Mouse (Mus musculus): ENCODE measurements around the gene Pianp.

The Pianp gene

DNA sequence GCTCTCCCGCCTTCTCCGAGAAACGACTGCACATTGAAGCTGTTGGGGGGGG is 12.5 kb downstream of the Pianp start, which contains the start of gene Zfp384:
Zfp384 (plus strand) TSS at position 17 of the 52 bp plus-strand sequence.
- no peak for DNase-seq

GRCm38 (mm10) chr6:125009181-125010073 is 12.9 kb downstream of the Pianp start:
- peak; percentile 79 for DNase-seq

DNA sequence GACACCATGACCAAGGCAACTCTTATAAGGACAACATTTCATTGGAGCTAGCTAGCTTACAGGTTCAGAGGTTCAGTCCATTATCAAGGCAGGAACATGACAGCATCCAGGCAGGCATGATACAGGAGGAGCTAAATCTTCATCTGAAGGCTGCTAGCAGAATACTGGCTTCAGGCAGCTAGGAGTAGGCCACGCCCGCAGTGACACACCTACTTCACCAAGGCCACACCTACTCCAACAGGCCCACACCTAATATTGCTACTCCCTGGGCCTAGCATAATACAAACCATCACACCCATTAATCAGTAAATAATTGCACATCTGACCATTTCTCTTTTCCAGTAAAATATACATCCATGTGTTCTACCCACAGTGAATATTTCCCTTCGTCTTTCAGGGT is 21.2 kb downstream of the Pianp start:
- DNase-seq, result no peak

- DNase-seq, result peak; percentile 67
These were observed 34.0 kb downstream of the Pianp start for GRCm38 (mm10) chr6:125030532-125030931.

DNA sequence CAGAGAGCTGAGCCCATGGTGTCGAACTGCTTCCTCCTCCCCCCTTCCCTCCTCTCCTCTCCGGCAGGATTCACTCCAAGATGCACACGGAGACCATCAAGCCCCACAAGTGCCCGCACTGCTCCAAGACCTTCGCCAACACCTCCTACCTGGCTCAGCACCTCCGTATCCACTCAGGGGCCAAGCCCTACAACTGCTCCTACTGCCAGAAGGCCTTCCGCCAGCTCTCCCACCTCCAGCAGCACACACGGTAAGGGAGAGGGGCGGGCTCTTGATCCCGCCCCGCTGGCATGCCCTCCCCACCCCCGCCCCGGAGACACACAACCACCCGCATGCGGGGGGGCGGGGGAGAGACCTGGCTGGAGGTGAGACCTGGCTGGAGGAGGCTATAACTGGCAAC is 35.1 kb downstream of the Pianp start:
- DNase-seq, result no peak

- DNase-seq, result no peak
These were observed 42.2 kb downstream of the Pianp start for GRCm38 (mm10) chr6:125038666-125039065.

- no peak for DNase-seq
These were observed 42.6 kb downstream of the Pianp start for GRCm38 (mm10) chr6:125039131-125039530.

DNA sequence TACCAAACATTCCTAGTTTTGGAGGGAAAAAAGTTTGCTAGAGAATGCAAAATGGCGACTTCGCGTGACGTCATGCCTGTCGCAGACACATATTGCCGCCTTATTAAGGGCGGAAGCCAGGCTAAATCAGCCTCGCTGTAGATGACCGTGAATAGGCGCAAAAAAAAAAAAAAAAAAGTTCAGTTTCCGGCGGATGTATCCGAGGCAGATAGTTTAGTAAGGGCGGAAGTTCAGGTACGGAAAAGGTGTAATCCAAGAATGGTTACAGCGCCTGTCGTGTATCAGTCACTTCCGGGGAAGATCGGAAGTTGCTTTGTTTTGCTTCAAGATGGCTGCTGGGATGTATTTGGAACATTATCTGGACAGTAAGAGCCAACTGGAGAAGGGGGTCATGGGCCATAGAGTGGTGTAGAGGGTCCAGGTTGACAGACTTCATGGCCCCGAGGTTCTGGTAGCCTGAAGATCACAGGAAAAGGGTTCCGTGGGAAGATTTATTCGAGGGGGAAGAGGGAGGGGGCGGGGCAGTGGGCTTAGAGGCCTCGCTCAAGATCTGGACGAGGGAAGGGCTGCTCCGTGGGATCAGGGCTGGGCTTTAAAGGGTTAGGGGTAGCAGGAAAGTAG is 43.1 kb downstream of the Pianp start, which contains the start of gene Ing4:
Ing4 (plus strand) TSS at position 228 of the 621 bp plus-strand sequence.
- DNase-seq, result peak; percentile 96

DNA sequence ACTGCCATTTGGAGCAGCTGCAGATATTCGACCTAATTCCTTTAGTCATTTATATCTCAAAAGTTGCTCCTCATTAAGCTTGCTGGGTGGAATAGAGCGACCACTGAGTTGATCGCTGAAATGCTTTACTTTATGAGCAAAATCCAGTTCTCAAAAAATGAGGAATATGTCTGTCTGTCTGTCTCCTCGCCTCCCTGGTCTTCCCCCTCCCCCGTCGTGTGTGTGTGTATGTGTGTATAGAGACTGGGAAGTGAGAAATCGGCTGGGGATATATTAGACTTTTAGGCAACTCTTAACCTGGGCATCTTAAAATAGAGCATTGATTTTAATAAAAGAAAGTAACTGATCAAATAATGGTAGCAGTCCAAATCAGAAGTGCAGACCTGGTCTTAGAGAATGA is 43.7 kb downstream of the Pianp start:
- DNase-seq, result no peak

GRCm38 (mm10) chr6:125041047-125041446 is 44.6 kb downstream of the Pianp start:
- DNase-seq, result no peak

DNA sequence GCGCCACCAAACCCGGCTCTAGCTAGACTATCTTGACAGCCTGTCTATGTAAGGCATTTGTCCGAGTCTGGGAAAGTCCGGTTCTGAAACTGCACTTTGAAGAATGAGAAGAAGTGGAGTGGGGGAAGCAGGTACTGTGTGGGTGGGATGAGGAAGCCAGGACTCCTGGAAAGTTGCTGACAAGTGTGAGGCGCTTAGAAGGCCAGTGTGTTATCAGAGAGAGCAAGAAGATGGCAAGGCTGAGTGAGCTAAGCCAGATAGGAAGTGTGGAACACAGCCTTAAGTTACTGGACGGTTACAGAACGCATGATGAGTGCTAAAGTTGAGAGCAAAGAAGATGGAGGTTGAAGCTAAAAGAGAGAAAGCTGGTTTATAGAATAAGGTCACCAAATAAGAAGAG is 45.6 kb downstream of the Pianp start:
- DNase-seq, result no peak

DNA sequence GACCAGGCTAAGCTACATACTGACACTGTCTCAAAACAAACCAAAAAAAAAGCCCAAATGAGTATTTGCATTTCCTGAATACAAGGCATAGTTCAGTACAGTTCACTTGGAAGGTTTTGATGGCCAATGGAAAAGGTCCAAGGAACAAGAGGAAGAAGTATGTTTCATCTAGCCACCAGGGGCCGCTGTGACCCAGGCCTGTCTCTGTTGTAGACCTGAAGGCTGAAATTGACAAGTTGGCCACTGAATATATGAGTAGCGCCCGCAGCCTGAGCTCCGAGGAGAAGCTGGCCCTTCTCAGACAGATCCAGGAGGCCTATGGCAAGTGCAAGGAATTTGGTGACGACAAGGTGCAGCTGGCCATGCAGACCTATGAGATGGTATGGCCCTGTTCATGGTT is 50.2 kb downstream of the Pianp start:
- DNase-seq, result peak; percentile 84

DNA sequence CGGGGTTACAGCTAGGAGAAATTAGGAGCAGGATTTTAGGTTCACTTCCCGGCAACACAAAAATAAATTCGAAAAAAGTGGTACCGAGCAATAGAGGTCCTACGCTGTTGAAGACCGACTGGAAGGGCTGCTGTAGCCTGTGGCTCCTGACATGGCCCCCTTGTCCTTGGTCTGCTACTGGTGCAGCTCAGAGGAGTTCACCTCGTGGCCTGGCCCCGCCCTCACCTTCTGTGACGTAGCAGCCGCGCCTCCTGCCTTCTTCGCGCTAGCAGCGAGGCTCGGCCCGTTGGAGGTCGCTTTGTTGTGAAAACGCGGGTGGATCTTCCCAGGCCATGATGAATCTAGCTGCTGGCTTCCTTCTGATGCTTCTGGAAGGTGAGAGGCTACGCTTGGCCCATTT is 53.2 kb downstream of the Pianp start, which contains the start of gene Acrbp:
Acrbp (plus strand) TSS at position 12 of the 400 bp plus-strand sequence.
- DNase-seq, result no peak

DNA sequence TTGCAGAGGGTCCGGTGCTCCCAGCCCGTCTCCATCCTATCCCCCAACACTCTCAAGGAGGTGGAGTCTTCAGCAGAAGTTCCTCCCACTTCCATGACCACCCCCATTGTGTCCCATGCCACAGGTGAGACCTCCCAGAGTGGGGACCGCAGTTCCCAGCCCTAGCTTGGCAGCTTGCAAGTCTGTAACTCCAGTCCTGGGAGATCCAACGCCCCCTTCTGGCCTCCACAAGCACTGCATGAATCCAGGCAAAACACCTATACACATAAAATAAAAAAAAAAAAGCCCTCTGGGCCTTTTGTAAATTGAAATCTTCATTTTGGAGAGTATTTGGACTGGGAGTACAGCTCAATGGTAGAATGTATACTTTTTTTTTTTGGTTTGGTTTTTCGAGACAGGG is 54.7 kb downstream of the Pianp start:
- DNase-seq, result no peak

Measured in kidney, adult 9 months (tissue).